Mouse (Mus musculus): ENCODE data around the gene Ctnnbip1.

GRCm38 (mm10) chr4:149542431-149542830, 24.4 kb downstream of the Ctnnbip1 start:
- no peak for TF ChIP-seq CTCF (IDR thresholded peaks at IDR 0.05; ENCODE audit: control insufficient read depth, insufficient read depth, insufficient read length)
- no peak for TF ChIP-seq MAX (IDR thresholded peaks at IDR 0.05)

Measured in C2C12 (cell line).